Mouse (Mus musculus): ENCODE measurements around the gene Ddx41.
A peak's percentile ranks its signal among the peaks of the same experiment; 100 is the strongest.

DNA sequence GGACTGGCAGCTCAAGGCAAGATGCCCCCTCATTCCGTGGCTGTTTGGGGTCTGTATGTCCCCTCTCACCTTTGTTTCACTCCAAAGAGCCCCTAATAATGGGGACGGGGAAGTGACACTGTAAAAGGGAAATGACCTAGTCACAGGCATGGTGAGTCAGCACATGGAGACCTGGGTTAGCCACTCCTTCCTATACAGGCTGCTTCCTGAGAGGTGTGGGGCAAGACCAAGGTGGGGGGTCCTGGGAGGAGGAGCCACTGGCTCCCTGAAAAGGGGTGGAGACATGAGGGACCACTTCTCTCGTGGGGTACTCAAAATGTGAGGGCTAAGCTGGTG lies 26.2 kb downstream of the Ddx41 start:
- TF ChIP-seq CTCF (IDR thresholded peaks at IDR 0.05; ENCODE audit: borderline replicate concordance, insufficient read depth, low read length) (no peak), POLR2A (IDR thresholded peaks at IDR 0.05; ENCODE audit: low read depth, low read length) (peak; percentile 11)
